Mouse (Mus musculus): ENCODE measurements around the gene Sgms1. TPM values are rescaled to one million over a fixed set of nuclear protein-coding genes. Genes with fewer than 3 reads are reported as not detected.

The Sgms1 gene
- polyA plus RNA-seq, 1 experiment from 2014 or later = 26.2 TPM

- no peak for DNase-seq (ENCODE audit: low read depth, low spot score)
- in situ Hi-C loops (cut with MboI; ENCODE audit: low pct_unique_long_range_greater_than_20kb) = no loop called here
Measured at GRCm38 (mm10) chr19:32259048-32259447, 130.5 kb downstream of the Sgms1 start.

GRCm38 (mm10) chr19:32258146-32258545, 131.4 kb downstream of the Sgms1 start:
- no peak for ATAC-seq
- TF ChIP-seq CTCF (IDR thresholded peaks at IDR 0.05) = no peak

More at GRCm38 (mm10) chr19:32259048-32259447, 130.5 kb downstream of the Sgms1 start:
- no peaks in the 10 kb centered on the region for H3K27me3 ChIP-seq
- CTCF ChIA-PET = interaction anchor here (1.5 kb wide), 1 partner anchor 23 kb away, joined by 4 read pairs; no protein-coding TSS in a partner anchor
- no peak for ATAC-seq
- POLR2A ChIA-PET = no interaction called here
- no peak for TF ChIP-seq CTCF (IDR thresholded peaks at IDR 0.05)

GRCm38 (mm10) chr19:32257616-32258015, 131.9 kb downstream of the Sgms1 start:
- no peak for ATAC-seq
- TF ChIP-seq CTCF (IDR thresholded peaks at IDR 0.05) = no peak
- no peak for DNase-seq (ENCODE audit: low read depth, low spot score)
- H3K27me3 ChIP-seq = no peaks in the 10 kb centered on the region
- POLR2A ChIA-PET = no interaction called here
- in situ Hi-C loops (cut with MboI; ENCODE audit: low pct_unique_long_range_greater_than_20kb) = no loop called here
- CTCF ChIA-PET = interaction anchor here (1.1 kb wide), 1 partner anchor 10 kb away, joined by 3 read pairs; no protein-coding TSS in a partner anchor

More at GRCm38 (mm10) chr19:32258146-32258545, 131.4 kb downstream of the Sgms1 start:
- ChIA-PET CTCF (interaction anchor here (1.1 to 1.5 kb wide), 2 partner anchors 9 to 24 kb away, joined by 3 to 4 read pairs; no protein-coding TSS in a partner anchor), POLR2A (no interaction called here)
- H3K27me3 ChIP-seq = no peaks in the 10 kb centered on the region
- in situ Hi-C loops (cut with MboI; ENCODE audit: low pct_unique_long_range_greater_than_20kb) = no loop called here
- no peak for DNase-seq (ENCODE audit: low read depth, low spot score)

DNA sequence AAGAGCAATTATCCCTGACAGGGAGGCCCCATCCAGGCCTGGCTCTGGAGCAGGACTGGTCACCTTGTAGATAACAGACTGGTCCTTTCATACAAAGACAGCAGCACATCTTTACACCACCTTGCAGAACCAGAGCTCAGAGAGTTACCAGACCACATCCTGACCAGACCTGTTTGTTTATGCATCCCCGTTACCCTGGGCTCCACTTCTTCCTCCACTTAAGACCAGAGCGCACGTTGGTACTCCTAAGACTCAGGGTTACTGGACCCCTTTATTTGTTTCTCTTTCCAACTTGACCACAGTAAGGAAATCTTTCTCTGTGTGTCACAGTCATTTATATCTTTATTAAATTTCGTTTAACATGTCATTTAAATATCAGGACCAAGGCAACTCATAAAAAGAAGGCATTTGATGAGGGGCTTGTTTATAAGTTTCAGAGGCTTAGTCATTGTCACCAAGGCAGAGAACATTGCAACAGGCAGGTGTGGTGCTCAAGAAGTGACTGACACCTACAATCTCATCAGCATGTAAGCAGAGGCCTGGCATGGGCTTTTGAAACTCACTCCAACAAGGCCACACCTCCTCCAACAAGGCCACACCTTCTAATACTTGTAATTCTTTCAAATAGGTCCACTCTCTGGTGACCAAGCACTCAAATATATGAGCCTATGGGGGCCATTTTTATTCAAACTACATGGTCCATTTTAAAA, 132.7 kb downstream of the Sgms1 start:
- CTCF ChIA-PET = interaction anchor here (0.9 to 2.5 kb wide), 3 partner anchors 12 to 64 kb away, joined by 3 to 7 read pairs (median 3); no protein-coding TSS in a partner anchor

GRCm38 (mm10) chr19:32255429-32256185, 133.9 kb downstream of the Sgms1 start:
- DNase-seq (ENCODE audit: low read depth, low spot score) (no peak), ATAC-seq (peak; percentile 38)
- ChIA-PET CTCF (interaction anchor here (0.7 to 2.5 kb wide), 8 partner anchors 11 to 86 kb away, joined by 3 to 8 read pairs (median 3); no protein-coding TSS in a partner anchor), POLR2A (no interaction called here)
- TF ChIP-seq CTCF (IDR thresholded peaks at IDR 0.05) = no peak
- no peaks in the 10 kb centered on the region for H3K27me3 ChIP-seq
- in situ Hi-C loops (cut with MboI; ENCODE audit: low pct_unique_long_range_greater_than_20kb) = no loop called here

More for the DNA sequence above, 132.7 kb downstream of the Sgms1 start:
- POLR2A ChIA-PET = interaction anchor here (0.8 kb wide), 1 partner anchor 10 kb away, joined by 3 read pairs; no protein-coding TSS in a partner anchor
- DNase-seq (ENCODE audit: low read depth, low spot score) = no peak
- no peaks in the 10 kb centered on the region for H3K27me3 ChIP-seq
- no peak for TF ChIP-seq CTCF (IDR thresholded peaks at IDR 0.05)
- ATAC-seq = no peak
- in situ Hi-C loops (cut with MboI; ENCODE audit: low pct_unique_long_range_greater_than_20kb) = no loop called here

- no peaks in the 10 kb centered on the region for H3K27me3 ChIP-seq
- no peak for TF ChIP-seq CTCF (IDR thresholded peaks at IDR 0.05)
- POLR2A ChIA-PET = no interaction called here
- DNase-seq (ENCODE audit: low read depth, low spot score) (no peak), ATAC-seq (peak; percentile 68)
- CTCF ChIA-PET = interaction anchor here (0.7 to 2.5 kb wide), 7 partner anchors 10 to 85 kb away, joined by 3 to 8 read pairs (median 3); no protein-coding TSS in a partner anchor
- in situ Hi-C loops (cut with MboI; ENCODE audit: low pct_unique_long_range_greater_than_20kb) = no loop called here
Measured at GRCm38 (mm10) chr19:32254739-32255344, 134.7 kb downstream of the Sgms1 start.

GRCm38 (mm10) chr19:32254204-32254603, 135.3 kb downstream of the Sgms1 start:
- in situ Hi-C loops (cut with MboI; ENCODE audit: low pct_unique_long_range_greater_than_20kb) = no loop called here
- TF ChIP-seq CTCF (IDR thresholded peaks at IDR 0.05) = no peak
- no peaks in the 10 kb centered on the region for H3K27me3 ChIP-seq
- ChIA-PET POLR2A (no interaction called here), CTCF (interaction anchor here (1.0 to 2.5 kb wide), 3 partner anchors 10 to 64 kb away, joined by 3 to 8 read pairs (median 7); no protein-coding TSS in a partner anchor)
- ATAC-seq (no peak), DNase-seq (ENCODE audit: low read depth, low spot score) (no peak)

DNA sequence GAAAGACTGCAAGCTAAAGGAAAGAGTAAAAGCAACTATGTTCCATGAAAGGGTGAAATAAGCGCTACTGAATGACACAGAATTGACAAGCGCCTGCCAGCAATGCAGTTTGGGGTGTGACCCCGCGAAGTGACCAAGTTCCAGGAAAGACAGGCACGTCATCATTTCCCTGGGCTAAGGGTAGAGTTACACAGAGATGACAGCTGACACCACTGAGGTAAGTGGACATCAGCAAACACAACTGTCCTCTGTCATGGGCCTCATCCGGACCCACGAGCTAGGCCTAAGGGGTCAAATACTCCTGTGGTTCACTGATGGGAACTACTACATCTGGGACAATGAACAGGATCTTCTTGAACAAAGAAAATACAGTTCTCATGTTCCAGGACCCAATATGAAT, 136.5 kb downstream of the Sgms1 start:
- TF ChIP-seq CTCF (IDR thresholded peaks at IDR 0.05) = no peak
- in situ Hi-C loops (cut with MboI; ENCODE audit: low pct_unique_long_range_greater_than_20kb) = no loop called here

GRCm38 (mm10) chr19:32252451-32252850, 137.1 kb downstream of the Sgms1 start:
- no peaks in the 10 kb centered on the region for H3K27me3 ChIP-seq
- ChIA-PET POLR2A (interaction anchor here (1.5 kb wide), 1 partner anchor 10 kb away, joined by 3 read pairs; no protein-coding TSS in a partner anchor), CTCF (interaction anchor here (1.8 kb wide), 1 partner anchor 9 kb away, joined by 8 read pairs; no protein-coding TSS in a partner anchor)
- in situ Hi-C loops (cut with MboI; ENCODE audit: low pct_unique_long_range_greater_than_20kb) = no loop called here
- TF ChIP-seq CTCF (IDR thresholded peaks at IDR 0.05) = no peak
- no peak for ATAC-seq
- DNase-seq (ENCODE audit: low read depth, low spot score) = no peak

More for the DNA sequence above, 136.5 kb downstream of the Sgms1 start:
- ATAC-seq = no peak
- ChIA-PET POLR2A (interaction anchor here (1.5 kb wide), 1 partner anchor 11 kb away, joined by 3 read pairs; no protein-coding TSS in a partner anchor), CTCF (interaction anchor here (1.8 kb wide), 1 partner anchor 10 kb away, joined by 8 read pairs; no protein-coding TSS in a partner anchor)
- no peak for DNase-seq (ENCODE audit: low read depth, low spot score)
- no peaks in the 10 kb centered on the region for H3K27me3 ChIP-seq

All from Patski (cell line).